Mouse (Mus musculus) stomach, embryonic 16.5 days (tissue): ENCODE results near the gene Jmjd8. TPM values are rescaled to one million over a fixed set of nuclear protein-coding genes. Genes with fewer than 3 reads are reported as not detected.

Experiments
- ATAC-seq: fragments of 200-750 bp; cut with Nextera tagmentation; 2 replicates; pipeline ENCODE4 v1.8.0; 2017; ENCODE audit warnings: moderate number of reproducible peaks, moderate TSS enrichment; ENCODE audit not compliant: insufficient read depth, low FRiP score
- H3K27ac ChIP-seq: fragments of 300-500 bp; sonication (generic); 2 replicates; pipeline ENCODE4 v1.5.1; 2014; ENCODE audit warnings: low read length
- H3K27me3 ChIP-seq: fragments of 300-500 bp; sonication (generic); 2 replicates; pipeline ENCODE4 v1.6.1; 2014; ENCODE audit warnings: low read length, control low read depth, mixed read lengths; ENCODE audit not compliant: control insufficient read depth, insufficient read depth
- H3K36me3 ChIP-seq: fragments of 300-500 bp; sonication (generic); 2 replicates; pipeline ENCODE4 v1.6.1; 2014; ENCODE audit warnings: low read length; ENCODE audit not compliant: control insufficient read depth, insufficient read depth
- H3K4me1 ChIP-seq: fragments of 300-500 bp; sonication (generic); 2 replicates; pipeline ENCODE4 v1.6.1; 2014; ENCODE audit warnings: low read length, control low read depth, mixed read lengths; ENCODE audit not compliant: control insufficient read depth, insufficient read depth
- H3K4me2 ChIP-seq: fragments of 300-500 bp; sonication (generic); 2 replicates; pipeline ENCODE4 v1.6.1; 2014; ENCODE audit warnings: low read depth, low read length, mixed read lengths
- H3K4me3 ChIP-seq: fragments of 300-500 bp; sonication (generic); replicated peaks from 2 replicates; pipeline ENCODE4 v1.5.1; 2014; ENCODE audit warnings: mild to moderate bottlenecking, low read length
- H3K9ac ChIP-seq: fragments of 300-500 bp; sonication (generic); 2 replicates; pipeline ENCODE4 v1.6.1; 2014; ENCODE audit warnings: low read length
- H3K9me3 ChIP-seq: fragments of 300-500 bp; sonication (generic); replicated peaks from 2 replicates; pipeline ENCODE4 v1.6.1; 2016; ENCODE audit warnings: low read length, control low read depth; ENCODE audit not compliant: control insufficient read depth
- WGBS: fragments of 180-500 bp; shearing (Covaris S2); extraction: QIAGEN DNeasy Blood & Tissue Kit; methylation state at CpG from one replicate; pipeline ENCODE4 v1.1.7; 2014; 5-methylcytosine and 5-hydroxymethylcytosine counted together
- polyA plus RNA-seq: library from polyadenylated mRNA; unstranded; fragments of >200 nt; fragmentation: Nextera tagmentation; extraction: Ambion mirVana; gene quantifications from 2 replicates; pipeline ENCODE4 v1.2.1, GENCODE M21; 2015

Gene Jmjd8
- polyA plus RNA-seq, 1 experiment from 2014 or later = 58.1 TPM

DNA sequence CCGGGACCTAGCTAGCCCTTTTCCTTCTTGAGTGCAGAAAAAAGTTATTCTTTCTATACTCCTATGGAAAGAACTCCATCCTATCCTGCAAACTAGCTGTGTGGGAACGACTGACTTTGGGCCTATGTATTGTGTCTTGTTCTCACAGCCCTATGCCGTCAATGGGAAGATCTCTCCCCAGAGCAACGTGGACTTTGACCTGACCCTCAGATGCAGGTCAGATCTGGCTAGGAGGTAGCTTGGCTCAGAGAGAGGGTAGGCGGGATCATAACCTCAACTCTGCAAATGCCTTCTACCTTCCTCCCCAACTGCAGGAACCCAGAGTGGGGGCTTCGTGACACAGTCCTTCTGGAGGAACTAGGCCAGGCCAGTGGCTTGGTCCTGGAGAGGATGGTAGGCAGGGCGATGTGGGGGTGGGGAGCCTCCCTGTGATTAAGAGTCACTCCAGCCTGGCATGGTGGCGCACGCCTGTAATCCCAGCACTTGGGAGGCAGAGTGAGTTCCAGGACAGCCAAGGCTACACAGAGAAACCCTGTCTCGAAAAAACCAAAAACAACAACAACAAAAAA, 47.8 kb downstream of the Jmjd8 start:
- Histone ChIP-seq H3K4me3 (peak overlapping the region; percentile 93), H3K9ac (peak overlapping the region; percentile 85), H3K4me2 (peak overlapping the region; percentile 90), H3K4me1 (peaks cover 27% of the 10 kb centered on the region), H3K27ac (no peak overlapping the region), H3K9me3 (no peaks in the 10 kb centered on the region), H3K27me3 (no peaks in the 10 kb centered on the region), H3K36me3 (peaks cover 7% of the 10 kb centered on the region; the same call in 1 of the 2 replicates)
- ATAC-seq = no peak
- WGBS = 58% methylated on average over 10 of the region's 10 CpGs

DNA sequence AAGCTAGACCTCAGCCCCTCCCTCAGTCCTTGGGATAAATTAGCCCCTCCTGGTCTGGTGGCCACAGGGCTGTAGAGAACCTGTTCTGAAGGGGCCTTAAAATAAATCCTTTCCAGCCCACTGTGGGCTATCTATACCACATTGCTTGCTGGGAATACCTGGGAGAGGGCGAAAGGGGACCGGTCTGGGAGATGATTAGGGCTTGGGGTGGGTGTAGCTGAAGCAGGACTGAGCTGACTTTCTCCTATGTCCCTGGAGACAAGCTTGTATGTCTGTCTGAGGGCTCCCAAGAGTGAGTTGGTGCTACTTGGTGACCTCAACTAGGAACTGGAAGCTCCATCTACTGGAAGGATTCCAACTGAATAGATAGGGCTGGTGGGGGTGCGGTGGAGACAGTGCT, 48.4 kb downstream of the Jmjd8 start:
- 88% methylated on average over 3 of the region's 3 CpGs for WGBS
- Histone ChIP-seq H3K9me3 (no peaks in the 10 kb centered on the region), H3K9ac (no peak overlapping the region), H3K4me1 (peaks cover 29% of the 10 kb centered on the region), H3K27me3 (no peaks in the 10 kb centered on the region), H3K36me3 (peaks cover 7% of the 10 kb centered on the region; the same call in 1 of the 2 replicates), H3K4me2 (no peak overlapping the region), H3K27ac (no peak overlapping the region), H3K4me3 (no peak overlapping the region)
- no peak for ATAC-seq

DNA sequence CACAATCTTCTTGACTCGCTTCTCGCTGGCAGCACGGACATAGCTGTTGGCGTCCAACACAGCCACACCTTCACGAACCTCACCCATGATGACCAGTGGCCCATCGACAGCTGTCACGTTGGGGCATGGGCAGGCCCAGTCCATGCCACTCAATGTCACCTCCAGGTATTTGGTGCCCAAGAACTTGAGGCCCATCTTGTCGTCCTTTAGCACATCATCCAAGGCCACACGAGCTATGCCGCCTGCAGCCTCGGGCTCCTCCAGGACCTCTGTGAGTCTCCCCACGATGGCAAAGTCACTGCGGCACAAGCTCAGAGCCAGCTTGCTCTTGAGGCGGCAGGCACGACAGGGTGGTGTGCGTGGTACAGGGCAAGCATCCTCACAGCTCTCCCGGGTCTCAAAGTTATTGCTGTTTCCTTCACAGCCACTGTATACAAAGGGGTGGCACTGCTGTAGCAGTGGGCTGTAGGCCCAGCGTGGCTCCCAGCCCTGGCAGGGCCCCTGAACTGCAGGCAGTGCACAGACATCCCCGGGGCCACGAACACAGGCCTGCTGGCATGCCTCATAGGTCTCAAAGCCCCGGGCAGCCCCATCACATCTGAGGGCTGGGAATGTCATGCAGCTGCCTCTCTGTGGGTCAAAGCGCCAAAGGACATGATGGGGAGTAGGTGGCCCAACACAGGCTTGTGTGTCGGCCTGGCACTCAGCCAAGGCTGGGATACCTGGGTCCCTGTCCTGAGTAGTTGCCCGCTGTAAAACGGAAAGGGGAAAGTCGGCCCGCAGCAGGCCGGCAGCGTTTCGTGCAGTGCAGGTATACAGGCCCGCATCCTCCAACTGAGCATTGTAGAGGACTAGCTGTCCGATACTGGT, 49.3 kb downstream of the Jmjd8 start:
- Histone ChIP-seq H3K27me3 (no peaks in the 10 kb centered on the region), H3K36me3 (peaks cover 7% of the 10 kb centered on the region; the same call in 1 of the 2 replicates), H3K4me3 (no peak overlapping the region), H3K9me3 (no peaks in the 10 kb centered on the region), H3K4me2 (no peak overlapping the region), H3K4me1 (peaks cover 29% of the 10 kb centered on the region), H3K9ac (no peak overlapping the region), H3K27ac (no peak overlapping the region)
- no peak for ATAC-seq
- 91% methylated on average over 32 of the region's 32 CpGs for WGBS

DNA sequence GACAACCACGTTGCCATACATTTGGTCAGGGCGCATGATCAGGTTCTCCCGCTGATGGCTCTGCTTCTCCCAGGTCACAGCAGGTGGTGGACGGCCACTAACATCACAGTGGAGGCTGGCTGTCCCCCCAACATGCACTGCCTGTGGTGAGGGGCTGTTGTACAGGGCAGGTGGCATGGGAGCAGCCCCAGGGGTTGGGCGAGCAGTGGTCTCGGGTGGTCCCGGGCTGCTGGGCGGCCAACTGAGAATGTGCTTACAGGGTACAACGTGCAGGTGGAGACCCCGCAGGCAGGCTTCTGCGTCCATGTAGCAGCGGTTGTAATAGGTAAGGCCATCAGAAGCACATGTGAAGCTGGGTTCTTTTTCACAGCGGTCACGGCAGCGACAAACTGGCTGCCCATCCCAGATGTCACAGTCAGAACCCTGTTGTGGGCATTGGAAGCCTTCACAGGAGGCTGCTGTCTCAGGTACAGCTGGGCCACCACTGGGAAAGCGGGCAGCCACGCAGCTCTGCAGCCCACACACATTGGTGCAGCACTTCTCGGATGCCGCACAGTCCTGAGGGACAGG, 50.0 kb downstream of the Jmjd8 start:
- Histone ChIP-seq H3K4me1 (peaks cover 29% of the 10 kb centered on the region), H3K36me3 (peaks cover 10% of the 10 kb centered on the region), H3K4me3 (no peak overlapping the region), H3K9ac (no peak overlapping the region), H3K4me2 (no peak overlapping the region), H3K9me3 (no peaks in the 10 kb centered on the region), H3K27ac (no peak overlapping the region), H3K27me3 (no peaks in the 10 kb centered on the region)
- ATAC-seq = no peak
- WGBS = 92% methylated on average over 19 of the region's 19 CpGs

DNA sequence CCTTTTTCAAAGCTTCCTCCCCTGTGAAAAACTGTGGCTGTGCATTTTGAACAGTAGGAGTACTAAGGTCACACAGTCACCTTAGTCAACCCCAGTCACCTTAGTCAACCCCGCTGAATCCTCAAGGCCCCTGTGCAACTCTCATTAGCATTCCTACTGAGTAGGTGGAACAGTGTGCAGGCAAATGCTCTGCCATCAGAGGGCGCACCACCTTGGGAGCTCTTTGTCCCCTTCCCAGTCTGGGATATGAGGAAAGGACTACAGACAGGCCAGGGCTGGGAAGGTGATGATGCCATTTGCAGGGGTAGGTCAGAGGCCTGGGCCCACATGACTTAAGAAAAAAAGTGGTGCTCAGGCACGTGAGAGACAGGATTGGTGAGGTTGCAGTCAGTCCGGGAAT, 50.6 kb downstream of the Jmjd8 start:
- 63% methylated on average over 4 of the region's 4 CpGs for WGBS
- peaks cover 25% of the 10 kb centered on the region for H3K4me1 ChIP-seq
- no peak for ATAC-seq

DNA sequence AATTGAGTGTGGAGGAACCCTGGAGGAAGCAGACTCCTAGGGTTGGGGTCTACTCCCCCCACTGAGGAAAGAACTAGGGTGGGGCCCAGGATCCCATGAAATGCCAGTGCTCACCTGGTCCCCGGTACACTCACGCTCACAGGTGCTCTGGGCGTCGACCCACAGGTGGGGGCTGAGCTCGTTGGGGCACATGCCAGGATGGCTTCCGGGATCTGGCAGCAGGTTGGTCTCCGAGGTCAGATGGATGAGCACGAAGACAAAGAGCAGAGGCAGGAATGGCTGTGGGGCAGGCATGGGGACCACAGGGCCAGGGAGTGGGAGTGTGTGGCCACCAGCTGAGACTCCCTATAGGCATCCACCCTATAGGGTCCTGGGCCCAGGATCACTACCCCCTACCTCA, 51.1 kb downstream of the Jmjd8 start:
- Histone ChIP-seq H3K9me3 (no peaks in the 10 kb centered on the region), H3K27ac (no peak overlapping the region), H3K4me2 (no peak overlapping the region), H3K27me3 (no peaks in the 10 kb centered on the region), H3K4me1 (peaks cover 21% of the 10 kb centered on the region), H3K4me3 (no peak overlapping the region), H3K9ac (no peak overlapping the region), H3K36me3 (peaks cover 15% of the 10 kb centered on the region)
- WGBS = 75% methylated on average over 8 of the region's 8 CpGs
- no peak for ATAC-seq

More for the DNA sequence above, 50.6 kb downstream of the Jmjd8 start:
- H3K27me3 ChIP-seq = no peaks in the 10 kb centered on the region
- H3K9me3 ChIP-seq = no peaks in the 10 kb centered on the region
- H3K36me3 ChIP-seq = peaks cover 10% of the 10 kb centered on the region
- no peak overlapping the region for H3K4me2 ChIP-seq
- no peak overlapping the region for H3K9ac ChIP-seq
- no peak overlapping the region for H3K27ac ChIP-seq
- no peak overlapping the region for H3K4me3 ChIP-seq

DNA sequence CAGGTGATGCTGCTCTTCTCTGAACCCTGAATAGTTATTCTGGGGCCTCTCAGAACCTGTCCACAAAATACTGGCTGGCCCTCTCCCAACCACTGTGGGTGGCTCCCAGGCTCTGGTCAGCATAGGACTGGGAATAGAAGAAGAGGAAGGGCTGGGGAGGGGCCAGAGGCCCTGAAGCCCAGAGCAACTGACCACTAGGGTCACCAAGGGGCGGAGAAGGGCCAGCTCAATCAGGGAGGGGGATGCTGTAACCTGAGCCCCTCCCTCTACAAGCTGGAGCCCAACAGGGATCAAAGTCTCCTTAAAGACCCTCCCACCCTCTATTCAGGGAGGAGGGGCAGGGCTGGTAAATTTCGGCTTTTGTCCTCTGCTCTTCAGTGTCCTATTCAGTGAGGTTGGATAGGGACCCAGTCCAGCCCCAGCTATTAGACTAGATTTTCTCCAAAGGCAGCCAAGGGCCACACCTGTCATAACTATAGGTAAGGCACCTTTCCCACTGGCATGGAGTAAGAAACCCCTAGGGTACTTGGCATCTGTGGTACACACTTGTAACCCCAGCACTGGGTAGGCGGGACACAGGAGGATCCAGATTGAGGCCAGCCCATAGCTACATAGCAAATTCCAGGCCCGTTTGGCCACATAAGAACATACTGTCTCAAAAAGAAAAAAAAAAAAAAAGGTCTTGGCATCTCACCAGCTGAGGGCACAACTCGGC, 51.7 kb downstream of the Jmjd8 start, which contains the start of gene Wfikkn1:
TSS of gene Wfikkn1 (minus strand) at position 663 of the 715 bp plus-strand sequence.
- Histone ChIP-seq H3K4me3 (no peak within 1 kb of the TSS), H3K4me1 (peaks cover 21% of the 10 kb centered on the region), H3K9ac (no peak within 1 kb of the TSS), H3K36me3 (peaks cover 15% of the 10 kb centered on the region), H3K27me3 (no peaks in the 10 kb centered on the region), H3K9me3 (no peaks in the 10 kb centered on the region), H3K27ac (no peak within 1 kb of the TSS), H3K4me2 (no peak within 1 kb of the TSS)
- ATAC-seq = no peak
- WGBS = 32% methylated on average over 5 of the region's 5 CpGs

DNA sequence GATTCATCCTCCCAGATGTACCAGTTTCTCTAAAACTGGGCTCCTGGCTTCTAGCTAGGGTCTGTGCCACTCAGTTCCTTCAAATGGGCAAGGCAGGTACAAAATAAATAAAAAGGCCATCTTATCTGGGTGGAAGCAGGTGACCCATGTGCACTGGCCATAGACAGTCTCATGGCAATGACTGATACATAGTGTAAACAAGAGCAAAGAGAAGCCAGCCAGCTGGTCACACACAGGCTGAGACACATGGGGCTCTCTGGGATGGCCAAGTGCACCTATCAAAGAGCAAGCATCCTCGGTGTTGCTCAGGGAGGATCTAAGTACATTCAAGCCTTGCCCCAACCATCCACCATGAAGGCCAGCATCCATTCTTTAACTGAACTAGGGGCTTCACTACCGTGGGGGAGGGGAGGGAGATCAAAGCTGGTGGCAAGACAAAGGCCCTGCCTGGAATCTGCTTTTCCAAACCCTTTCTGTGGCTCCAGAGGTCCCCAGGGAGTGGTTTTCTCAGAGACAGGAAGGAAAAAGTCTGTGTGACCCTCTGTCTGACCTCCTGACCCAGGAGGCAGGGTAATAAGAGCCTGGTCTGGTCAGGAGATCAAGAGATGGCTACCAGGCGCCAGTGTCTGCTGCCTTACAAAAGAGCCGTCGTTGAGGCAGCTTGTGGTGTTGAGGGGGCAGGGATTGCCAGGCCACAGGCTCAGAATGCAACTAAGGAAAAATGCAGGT, 52.4 kb downstream of the Jmjd8 start:
- H3K4me3 ChIP-seq = no peak overlapping the region
- ATAC-seq = no peak
- WGBS = 20% methylated on average over 5 of the region's 5 CpGs
- H3K36me3 ChIP-seq = peaks cover 15% of the 10 kb centered on the region
- H3K27ac ChIP-seq = no peak overlapping the region
- peaks cover 18% of the 10 kb centered on the region for H3K4me1 ChIP-seq
- no peak overlapping the region for H3K4me2 ChIP-seq
- H3K9ac ChIP-seq = no peak overlapping the region
- H3K27me3 ChIP-seq = no peaks in the 10 kb centered on the region
- no peaks in the 10 kb centered on the region for H3K9me3 ChIP-seq
